Mouse (Mus musculus): ENCODE results near the gene Mrtfa. TPM values are rescaled to one million over a fixed set of nuclear protein-coding genes. Genes with fewer than 3 reads are reported as not detected.
A peak's percentile ranks its signal among the peaks of the same experiment; 100 is the strongest.

The Mrtfa gene
- total RNA-seq, 2 experiments from 2014 or later, result 58.0 to 66.8 TPM

DNA sequence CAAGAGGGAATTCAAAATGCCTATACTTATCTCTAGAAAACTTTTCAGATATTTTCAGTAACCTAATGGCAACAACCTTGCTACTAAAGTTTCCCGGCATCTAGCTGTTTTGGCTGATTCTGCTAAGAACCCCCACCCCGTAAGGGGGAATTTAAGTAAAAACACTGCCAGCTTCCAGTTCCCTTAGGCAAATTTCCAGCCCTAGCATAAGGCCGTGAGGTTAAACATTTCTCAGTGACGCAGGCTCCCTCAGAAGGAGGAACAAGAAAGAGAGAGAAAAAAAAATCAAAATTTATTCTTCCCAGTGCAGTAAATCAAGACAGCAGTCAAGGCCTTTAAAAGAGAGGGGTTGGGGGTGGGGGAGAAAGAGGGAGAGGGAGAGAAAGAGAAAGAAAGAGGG is 107.3 kb downstream of the Mrtfa start:
- intact Hi-C loops (cut with DNase I), result no loop called here
- DNase-seq (ENCODE audit: low spot score in 2 of 2), result no peak

DNA sequence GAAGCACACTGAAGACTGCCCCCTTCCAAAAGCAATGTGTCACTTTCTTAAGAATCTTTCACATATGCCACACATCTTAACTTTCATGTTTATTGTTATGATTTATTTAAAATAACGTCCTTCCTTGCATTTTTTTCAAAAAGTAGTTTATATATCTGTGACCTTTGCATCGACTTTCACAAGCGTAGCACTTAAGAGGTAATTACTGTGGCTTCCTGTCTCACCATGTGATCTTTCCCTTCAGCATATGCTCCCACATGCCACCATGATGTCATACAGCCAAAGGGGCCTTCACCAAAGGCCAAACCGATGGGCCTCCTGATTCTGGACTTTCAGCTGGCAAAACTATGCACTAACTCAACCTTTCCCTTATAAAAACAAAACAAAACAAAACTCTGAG is 109.3 kb downstream of the Mrtfa start:
- DNase-seq (ENCODE audit: low spot score in 2 of 2), result no peak
- intact Hi-C loops (cut with DNase I), result no loop called here

DNA sequence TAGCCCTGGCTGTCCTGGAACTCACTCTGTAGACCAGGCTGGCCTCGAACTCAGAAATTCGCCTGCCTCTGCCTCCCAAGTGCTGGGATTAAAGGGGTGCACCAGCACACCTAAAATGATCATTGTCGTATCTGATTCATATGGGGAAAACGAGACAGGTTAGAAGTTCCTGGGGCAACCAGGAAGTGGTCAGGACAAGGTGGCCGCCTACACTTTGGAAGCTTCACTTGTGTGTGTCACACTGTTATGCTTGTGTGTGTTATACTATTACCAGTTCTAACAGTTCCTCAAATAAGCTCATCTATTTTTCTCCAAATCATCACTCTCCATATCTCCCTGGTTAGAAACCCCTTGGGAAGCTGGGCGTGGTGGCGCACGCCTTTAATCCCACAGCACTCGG is 110.2 kb downstream of the Mrtfa start:
- intact Hi-C loops (cut with DNase I), result no loop called here
- DNase-seq (ENCODE audit: low spot score in 2 of 2), result no peak

DNA sequence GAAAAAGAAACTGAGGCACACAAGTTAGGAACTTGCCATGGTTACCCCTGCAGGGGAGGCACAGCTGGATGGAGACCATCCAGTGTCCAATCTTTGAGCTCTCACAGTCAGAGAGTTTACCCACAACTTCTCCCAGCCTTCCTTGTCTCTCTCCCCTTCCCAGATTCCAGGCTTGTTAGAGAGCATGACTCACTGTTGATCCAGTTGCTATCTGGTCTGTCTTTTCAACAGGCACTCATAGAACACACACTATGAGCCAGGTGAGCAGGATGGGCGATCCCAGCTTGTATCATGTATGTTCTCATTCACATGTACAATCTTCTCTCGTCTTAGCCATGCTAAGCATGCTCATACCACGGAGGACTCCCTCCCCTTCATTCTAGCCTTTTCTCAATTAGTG is 111.3 kb downstream of the Mrtfa start:
- intact Hi-C loops (cut with DNase I), result loop anchor here (5.0 kb wide), 1 partner anchor 118 kb away; no protein-coding TSS in a partner anchor
- DNase-seq (ENCODE audit: low spot score in 2 of 2), result no peak

DNA sequence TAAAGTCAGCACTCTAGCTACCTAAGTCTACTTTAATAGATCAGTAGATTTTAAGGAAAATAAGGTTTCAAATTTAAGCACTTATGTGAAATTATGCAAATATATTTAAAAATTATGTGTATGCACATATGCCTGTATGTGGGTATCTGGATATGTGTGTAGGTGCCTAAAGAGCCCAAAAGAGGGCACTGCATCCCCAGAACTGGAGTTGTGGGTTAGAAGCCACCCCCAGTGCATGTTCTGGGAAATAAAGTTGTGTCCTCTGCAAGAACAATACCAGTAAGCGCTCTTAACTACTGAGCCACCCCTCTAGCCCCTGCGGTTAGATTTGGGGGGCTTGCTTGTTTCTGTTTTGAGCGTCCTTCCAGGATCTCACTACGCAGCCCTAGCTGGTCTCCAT is 113.0 kb downstream of the Mrtfa start:
- intact Hi-C loops (cut with DNase I), result loop anchor here (5.0 kb wide), 1 partner anchor 120 kb away; no protein-coding TSS in a partner anchor

DNA sequence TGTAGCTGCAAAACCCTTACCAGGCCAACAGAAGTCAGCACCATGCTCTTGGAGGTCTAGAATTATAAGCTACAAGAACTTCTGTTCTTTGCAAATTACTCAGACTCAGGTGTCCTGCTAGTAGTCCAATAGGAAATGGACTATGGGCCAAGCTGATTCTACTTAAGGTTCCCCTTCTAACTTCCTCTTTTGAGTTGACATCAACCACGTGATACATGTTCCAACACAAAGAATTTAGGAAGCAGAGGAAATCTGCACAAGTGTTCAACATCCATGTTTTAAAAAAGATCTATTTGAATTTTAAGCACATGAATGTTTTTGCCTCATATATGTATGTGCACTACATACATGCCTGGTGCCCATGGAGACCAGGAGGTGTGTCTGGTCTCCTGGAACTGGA is 116.0 kb downstream of the Mrtfa start:
- DNase-seq (ENCODE audit: low spot score in 2 of 2), result no peak
- intact Hi-C loops (cut with DNase I), result no loop called here

More for the DNA sequence above, 113.0 kb downstream of the Mrtfa start:
- peak in 1 of 2 experiments; percentile 47 for DNase-seq (ENCODE audit: low spot score in 2 of 2)

DNA sequence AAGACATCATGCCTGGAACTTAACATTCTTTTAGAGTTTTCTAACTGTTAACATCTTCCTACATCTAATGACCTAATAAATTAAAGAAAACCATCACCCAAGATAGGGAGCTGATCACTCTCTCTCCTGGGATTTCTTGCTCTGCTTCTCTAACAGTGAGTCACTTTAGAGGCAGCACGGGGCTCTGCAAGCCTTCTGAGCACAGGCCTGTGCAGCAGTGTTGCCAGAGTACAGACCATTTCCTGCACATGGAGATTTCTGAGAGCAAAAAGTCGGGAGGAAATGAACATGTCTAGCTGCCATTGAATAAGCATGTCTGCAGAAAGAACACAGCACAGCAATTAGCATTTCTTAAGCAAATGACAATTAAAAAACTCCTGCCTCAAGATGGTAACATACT is 116.8 kb downstream of the Mrtfa start:
- intact Hi-C loops (cut with DNase I), result no loop called here

DNA sequence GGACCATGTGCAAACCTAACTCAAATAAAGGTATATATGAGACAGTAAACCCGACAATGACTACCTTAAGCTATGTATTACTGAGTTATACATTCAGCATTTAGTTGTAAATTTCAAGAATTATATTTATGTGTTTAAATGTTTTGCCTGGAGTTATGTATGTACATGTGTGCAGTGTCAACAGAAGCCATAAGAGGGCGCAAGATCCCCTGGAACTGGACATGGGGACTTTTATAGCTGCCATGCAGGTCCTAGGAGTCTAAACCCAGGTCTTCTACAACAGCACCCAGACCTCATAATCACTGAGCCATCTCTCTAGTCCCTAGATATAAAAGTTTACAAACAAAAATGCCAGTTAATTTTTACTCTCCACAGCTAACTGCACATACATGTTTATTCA is 117.8 kb downstream of the Mrtfa start:
- no peak for DNase-seq (ENCODE audit: low spot score in 2 of 2)
- intact Hi-C loops (cut with DNase I), result no loop called here

More for the DNA sequence above, 116.8 kb downstream of the Mrtfa start:
- DNase-seq (ENCODE audit: low spot score in 2 of 2), result no peak

DNA sequence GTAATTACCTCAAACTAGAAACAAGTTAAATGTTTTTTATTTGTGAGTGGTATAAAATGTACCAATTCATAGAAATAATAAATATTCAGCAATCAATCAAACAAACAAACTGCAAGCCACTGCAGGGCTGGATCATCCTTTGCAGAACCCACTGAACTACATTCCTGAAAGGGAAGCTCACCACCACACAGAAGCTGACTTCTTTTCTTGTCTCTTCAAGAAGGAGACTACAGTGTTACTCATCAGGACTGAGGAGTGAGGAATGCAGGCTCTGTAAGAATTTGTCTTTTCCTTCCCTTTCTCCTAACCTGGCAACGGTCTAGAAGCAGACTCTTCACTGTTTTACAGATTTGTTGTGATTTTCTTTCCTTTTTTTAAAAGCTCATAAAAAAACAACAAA is 120.1 kb downstream of the Mrtfa start:
- intact Hi-C loops (cut with DNase I), result no loop called here
- DNase-seq (ENCODE audit: low spot score in 2 of 2), result no peak

DNA sequence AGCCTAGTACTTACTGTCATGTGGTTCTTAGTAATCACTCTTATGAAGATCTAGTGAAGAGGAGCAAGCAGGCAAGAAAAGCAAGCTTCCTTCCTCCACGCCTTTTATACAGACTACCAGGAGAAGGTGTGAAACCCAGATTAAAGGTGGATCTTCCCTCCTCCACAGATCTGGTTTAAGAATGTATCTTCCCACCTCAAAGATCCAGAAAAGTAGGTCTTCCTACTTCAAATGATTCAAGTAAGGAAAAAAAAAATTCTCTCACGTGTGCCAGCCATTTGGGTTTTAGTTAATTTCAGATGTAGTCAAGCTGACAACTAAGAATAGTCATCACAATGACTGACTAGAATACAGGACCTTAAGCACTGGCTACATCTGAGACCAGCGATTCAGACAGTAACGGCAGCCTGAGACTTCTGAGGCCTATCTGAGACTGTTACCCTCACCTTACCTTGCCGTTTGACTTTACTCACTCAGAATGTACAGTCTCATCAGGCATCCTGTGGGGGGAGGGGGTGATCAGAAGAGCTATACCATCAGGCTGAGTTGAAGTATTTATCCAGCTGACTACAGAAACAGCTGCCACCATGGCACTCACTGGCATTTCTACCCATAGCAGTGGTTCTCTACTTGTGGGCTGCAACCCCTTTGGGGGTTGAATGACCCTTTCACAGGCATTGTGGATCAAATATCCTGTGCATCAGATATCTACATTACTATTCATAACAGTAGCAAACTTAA is 121.7 kb downstream of the Mrtfa start:
- no peak for DNase-seq (ENCODE audit: low spot score in 2 of 2)
- intact Hi-C loops (cut with DNase I), result no loop called here

DNA sequence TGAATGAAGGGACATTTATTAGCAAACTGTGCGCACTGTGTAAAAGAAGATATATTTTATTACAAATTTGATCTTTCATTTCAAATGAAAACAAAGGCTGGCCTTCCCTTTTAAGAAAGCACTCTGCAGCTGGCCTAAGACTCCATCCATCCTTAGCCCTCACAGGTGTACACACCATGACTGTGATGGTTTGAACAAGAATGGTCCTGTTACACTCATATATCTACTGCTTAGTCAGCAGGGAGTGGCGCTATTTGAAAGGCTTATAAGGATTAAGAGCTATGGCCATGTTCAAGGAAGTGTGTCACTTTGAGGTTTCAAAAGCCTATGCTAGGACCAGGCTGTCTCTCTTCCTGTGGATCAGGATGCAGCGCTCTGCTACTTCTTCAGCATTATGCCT is 122.8 kb downstream of the Mrtfa start:
- intact Hi-C loops (cut with DNase I), result no loop called here
- DNase-seq (ENCODE audit: low spot score in 2 of 2), result no peak

DNA sequence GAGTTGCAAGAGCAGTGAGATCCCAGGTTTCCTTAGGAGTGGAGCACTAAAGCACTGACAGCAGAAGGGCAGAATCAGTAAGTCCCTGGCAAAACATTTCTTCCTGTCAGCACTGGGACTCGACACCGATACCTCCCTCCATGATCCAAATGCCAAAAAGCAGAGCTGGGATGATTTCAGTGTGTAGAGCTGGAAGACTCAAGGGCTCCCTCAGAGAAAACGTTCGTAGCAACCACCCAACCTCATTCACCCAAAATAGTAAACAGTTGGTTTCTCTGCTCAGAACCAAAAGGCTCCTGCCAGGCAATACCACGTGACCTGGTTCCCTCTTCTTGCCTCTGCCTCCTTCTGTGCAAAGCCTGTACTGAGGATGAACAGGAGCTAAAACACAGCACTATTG is 123.6 kb downstream of the Mrtfa start:
- intact Hi-C loops (cut with DNase I), result no loop called here
- DNase-seq (ENCODE audit: low spot score in 2 of 2), result peak; percentile 39 to 41

DNA sequence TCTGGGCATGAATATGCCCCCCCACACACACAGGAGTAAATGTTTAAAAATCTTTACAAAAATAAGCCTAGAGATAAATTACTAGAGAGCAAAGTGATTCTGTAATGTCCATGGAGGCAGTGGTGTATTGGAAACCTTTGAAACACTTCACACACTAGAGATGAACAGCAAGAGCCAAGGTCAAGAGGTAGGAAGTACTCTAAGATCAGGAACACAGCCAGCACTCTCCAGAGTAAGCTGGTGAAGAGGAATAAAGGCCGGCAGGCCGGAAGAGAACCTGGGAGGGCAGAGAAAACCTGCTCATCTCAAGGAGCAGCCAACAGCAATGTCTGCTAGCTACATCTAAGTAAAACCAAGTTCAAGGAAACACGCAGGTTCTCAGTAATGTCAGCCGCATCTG is 125.9 kb downstream of the Mrtfa start:
- intact Hi-C loops (cut with DNase I), result loop anchor here (5.0 kb wide), 1 partner anchor 37 kb away; no protein-coding TSS in a partner anchor
- no peak for DNase-seq (ENCODE audit: low spot score in 2 of 2)

DNA sequence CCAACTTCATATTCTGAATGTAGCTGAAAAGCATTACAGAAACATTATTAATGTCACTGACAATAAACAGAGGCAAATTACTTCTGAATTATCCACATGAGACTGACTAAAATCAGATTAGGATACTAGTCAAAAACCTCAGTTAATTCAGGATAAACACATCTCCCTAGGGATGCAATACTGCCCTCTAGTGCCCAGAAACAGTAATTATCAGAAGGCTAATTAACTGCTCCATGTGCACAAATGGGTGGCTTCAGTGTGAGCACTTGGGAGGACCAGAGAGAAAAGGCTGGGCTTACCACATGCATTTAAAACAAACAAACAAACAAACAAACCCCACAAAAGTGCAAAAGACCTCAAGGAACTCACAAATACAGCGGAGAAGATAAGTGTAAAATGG is 126.4 kb downstream of the Mrtfa start:
- intact Hi-C loops (cut with DNase I), result loop anchor here (5.0 kb wide), 1 partner anchor 37 kb away; no protein-coding TSS in a partner anchor
- peak; percentile 57 for DNase-seq (ENCODE audit: low spot score in 2 of 2)

DNA sequence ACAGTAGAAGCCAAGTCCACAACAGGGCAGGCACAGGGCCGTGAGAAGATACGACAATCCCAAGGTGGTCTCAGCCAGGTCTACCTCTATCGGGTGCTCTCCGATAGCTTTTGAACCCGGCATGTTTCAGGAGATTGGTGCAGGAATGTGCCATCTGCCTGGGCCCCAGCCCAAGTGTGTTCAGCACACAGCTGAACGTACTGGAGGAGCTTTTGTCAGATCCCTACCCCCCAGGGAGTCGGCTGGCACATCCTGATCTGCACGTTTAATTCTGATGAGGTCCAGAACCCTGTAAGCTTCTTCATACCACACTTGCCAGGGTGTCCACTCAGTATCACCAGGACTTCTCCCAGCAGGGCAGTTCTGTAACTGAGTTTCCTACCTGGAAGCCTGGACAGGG is 127.9 kb downstream of the Mrtfa start:
- intact Hi-C loops (cut with DNase I), result loop anchor here (5.0 kb wide), 1 partner anchor 35 kb away; no protein-coding TSS in a partner anchor
- no peak for DNase-seq (ENCODE audit: low spot score in 2 of 2)

DNA sequence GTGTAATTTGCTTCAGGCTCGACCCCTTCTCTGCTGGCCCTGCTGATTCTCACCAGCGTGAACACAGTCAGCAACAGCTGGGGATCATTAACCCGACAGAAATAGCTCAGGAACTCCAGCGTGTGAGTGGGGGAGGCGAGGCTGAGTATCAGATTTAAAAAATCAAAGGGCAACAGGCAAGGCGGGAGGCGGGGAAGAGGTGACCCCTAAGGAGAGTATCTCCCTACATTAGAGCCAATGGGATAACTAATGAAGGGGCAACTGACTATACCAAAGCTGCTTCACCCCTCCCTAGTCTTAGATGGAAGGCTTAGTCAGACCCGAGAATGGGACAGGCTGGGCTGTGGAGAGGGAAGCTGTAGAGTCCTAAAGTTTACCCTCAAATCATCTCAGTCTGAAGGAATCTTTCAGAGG is 128.4 kb downstream of the Mrtfa start:
- intact Hi-C loops (cut with DNase I), result loop anchor here (5.0 kb wide), 1 partner anchor 35 kb away; no protein-coding TSS in a partner anchor
- no peak for DNase-seq (ENCODE audit: low spot score in 2 of 2)

DNA sequence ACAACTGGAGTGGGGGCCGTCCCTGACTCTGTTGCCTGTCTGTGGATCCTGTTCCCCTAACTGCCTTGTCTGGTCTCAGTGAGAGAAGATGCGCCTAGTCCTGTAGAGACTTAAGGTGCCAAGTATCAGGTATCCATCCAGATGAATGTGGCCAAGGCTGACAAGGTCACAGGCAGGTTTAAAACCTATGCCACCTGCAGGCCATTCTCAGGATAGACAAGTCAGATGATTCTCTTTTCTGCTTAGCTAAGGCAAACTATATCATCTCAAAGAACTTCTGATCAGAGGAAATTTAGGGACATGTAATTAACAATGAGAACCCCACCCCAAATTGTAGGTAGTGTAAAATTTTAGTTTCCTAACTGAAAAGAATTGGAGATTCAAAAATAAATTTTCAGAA is 129.6 kb downstream of the Mrtfa start:
- intact Hi-C loops (cut with DNase I), result loop anchor here (5.0 kb wide), 1 partner anchor 34 kb away; no protein-coding TSS in a partner anchor
- no peak for DNase-seq (ENCODE audit: low spot score in 2 of 2)

DNA sequence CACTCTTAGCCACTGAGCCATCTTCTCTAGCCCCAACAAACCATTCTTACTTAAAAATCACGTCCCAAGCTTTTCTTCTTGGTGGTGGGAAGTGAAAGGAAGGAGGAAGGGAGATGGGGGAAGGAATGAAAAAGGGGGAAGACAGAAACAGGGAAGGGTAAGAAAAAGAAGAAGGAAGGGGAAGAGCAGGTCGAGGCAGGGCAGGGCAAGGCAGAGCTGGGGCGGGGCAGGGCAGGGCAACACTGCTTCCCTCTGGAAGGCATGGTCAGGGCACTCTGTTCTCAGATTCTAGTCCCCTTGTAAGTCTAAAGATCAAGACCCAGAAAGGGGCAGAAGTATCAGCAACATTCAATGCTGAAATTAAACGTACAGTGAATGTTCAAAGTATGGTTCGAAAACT is 132.8 kb downstream of the Mrtfa start:
- DNase-seq (ENCODE audit: low spot score in 2 of 2), result no peak
- intact Hi-C loops (cut with DNase I), result no loop called here

DNA sequence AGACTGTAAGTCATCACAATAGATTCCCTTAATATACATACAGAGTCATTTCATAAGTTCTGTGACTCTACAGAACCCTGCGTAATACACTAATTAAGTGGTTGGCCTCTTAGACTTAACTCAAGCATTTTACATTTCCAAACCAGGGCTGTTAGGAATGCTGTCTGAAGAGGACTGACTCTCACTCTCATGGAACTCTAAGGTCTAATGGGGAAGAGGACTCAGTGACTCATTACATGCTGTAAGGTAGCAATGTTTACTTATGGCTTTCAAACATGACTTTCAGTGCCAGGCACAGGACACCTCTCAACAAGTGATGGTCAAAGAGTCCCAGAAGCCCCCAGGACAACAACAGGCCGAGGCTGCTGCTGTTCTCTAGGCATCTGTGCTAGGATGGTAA is 135.1 kb downstream of the Mrtfa start:
- intact Hi-C loops (cut with DNase I), result no loop called here
- DNase-seq (ENCODE audit: low spot score in 2 of 2), result no peak

DNA sequence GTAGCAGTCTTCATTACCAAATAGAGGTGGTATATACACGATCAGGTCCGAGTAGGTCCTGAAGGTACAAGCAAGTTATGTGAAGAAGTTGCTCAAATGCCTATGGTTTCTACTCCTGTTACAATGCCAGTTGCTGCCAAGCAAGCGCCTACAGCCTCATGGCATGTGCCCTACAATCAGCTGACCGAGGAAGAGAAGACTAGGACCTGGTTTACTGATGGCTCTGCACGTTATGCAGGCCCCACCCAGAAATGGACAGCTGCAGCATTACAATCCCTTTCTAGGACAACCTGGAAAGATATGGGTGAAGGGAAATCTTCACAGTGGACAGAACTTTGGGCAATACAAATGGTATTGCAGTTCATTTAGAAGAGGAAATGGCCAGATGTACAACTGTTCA is 138.1 kb downstream of the Mrtfa start:
- intact Hi-C loops (cut with DNase I), result no loop called here
- DNase-seq (ENCODE audit: low spot score in 2 of 2), result no peak

DNA sequence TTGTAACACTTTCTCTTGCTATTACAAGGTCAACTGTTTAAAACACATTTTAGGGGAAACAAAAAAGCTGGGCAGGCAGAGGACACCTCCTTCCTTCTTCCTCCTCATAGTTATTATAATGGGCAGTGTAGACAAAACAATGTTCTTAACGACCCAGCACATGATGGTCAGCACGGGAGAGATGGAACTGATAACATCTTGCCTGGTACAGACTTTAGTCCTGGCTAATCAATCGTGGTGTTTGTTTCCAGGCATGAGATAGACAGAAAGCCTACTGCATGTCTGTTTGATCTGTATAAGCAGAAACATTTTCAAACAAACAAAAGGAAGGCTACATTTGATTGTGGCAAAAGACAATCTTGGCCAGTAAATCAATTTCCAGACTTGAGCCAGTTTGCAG is 140.1 kb downstream of the Mrtfa start:
- intact Hi-C loops (cut with DNase I), result no loop called here
- no peak for DNase-seq (ENCODE audit: low spot score in 2 of 2)
